In genomic region chr2:74671847-74672246, GRCm38 (mm10) we compare ENCODE assay signal across 1 mouse cellular context.
TF ChIP-seq lines count a peak whose summit lies in the region.

No protein-coding gene starts in this region.

TF ChIP-seq in CH12.LX, 34 proteins besides CTCF, POLR2A, EP300 and RAD21:
- TF ChIP-seq USF2 (conservative IDR thresholded peaks at IDR 0.05; ENCODE audit: low read depth, low read length): no peak
- no peak for TF ChIP-seq IRF4 (IDR thresholded peaks at IDR 0.05; ENCODE audit: low read depth, low read length)
- TF ChIP-seq JUN (IDR thresholded peaks at IDR 0.05; ENCODE audit: insufficient read depth, low read depth, low read length): no peak
